Mouse (Mus musculus): ENCODE measurements around the gene Plagl1. TPM values are rescaled to one million over a fixed set of nuclear protein-coding genes. Genes with fewer than 3 reads are reported as not detected.

Gene Plagl1
- total and polyA plus RNA-seq, 2 experiments from 2014 or later, result 66.0 to 560 TPM

GRCm38 (mm10) chr10:13118024-13118769 lies 57.9 kb downstream of the Plagl1 start:
- Histone ChIP-seq H3K27ac (ENCODE audit: low read depth) (peak overlapping the region; percentile 77), H3K27me3 (ENCODE audit: control insufficient read depth, insufficient read depth, low read length) (no peaks in the 10 kb centered on the region), H3K4me1 (ENCODE audit: control insufficient read depth, insufficient read depth) (peaks cover 18% of the 10 kb centered on the region), H3K36me3 (replicated peaks; ENCODE audit: control insufficient read depth, insufficient read depth, low read length) (peaks cover 12% of the 10 kb centered on the region), H3K9ac (replicated peaks; ENCODE audit: low read depth, low read length) (no peak overlapping the region), H3K4me3 (ENCODE audit: low read depth, low read length) (no peak overlapping the region), H3K9me3 (replicated peaks; ENCODE audit: control insufficient read depth, low read length) (no peaks in the 10 kb centered on the region), H3K4me2 (ENCODE audit: low read depth, low read length) (no peak overlapping the region)
- ATAC-seq (ENCODE audit: insufficient read depth, low read depth) (no peak), DNase-seq (ENCODE audit: low spot score) (no peak)
- WGBS, result 55% methylated on average over 7 of the region's 7 CpGs
- no peak for TF ChIP-seq CTCF (IDR thresholded peaks at IDR 0.05; ENCODE audit: low read depth)

GRCm38 (mm10) chr10:13118770-13119102 lies 58.4 kb downstream of the Plagl1 start:
- Histone ChIP-seq H3K9ac (replicated peaks; ENCODE audit: low read depth, low read length) (no peak overlapping the region), H3K27me3 (ENCODE audit: control insufficient read depth, insufficient read depth, low read length) (no peaks in the 10 kb centered on the region), H3K36me3 (replicated peaks; ENCODE audit: control insufficient read depth, insufficient read depth, low read length) (peaks cover 10% of the 10 kb centered on the region), H3K4me1 (ENCODE audit: control insufficient read depth, insufficient read depth) (peaks cover 18% of the 10 kb centered on the region), H3K4me3 (ENCODE audit: low read depth, low read length) (no peak overlapping the region), H3K27ac (ENCODE audit: low read depth) (peak overlapping the region; percentile 77; the same call in 1 of the 2 replicates), H3K4me2 (ENCODE audit: low read depth, low read length) (no peak overlapping the region), H3K9me3 (replicated peaks; ENCODE audit: control insufficient read depth, low read length) (no peaks in the 10 kb centered on the region)
- 56% methylated on average over 5 of the region's 5 CpGs for WGBS
- ATAC-seq (ENCODE audit: insufficient read depth, low read depth) (no peak), DNase-seq (ENCODE audit: low spot score) (no peak)
- TF ChIP-seq CTCF (IDR thresholded peaks at IDR 0.05; ENCODE audit: low read depth) (no peak), EP300 (IDR thresholded peaks at IDR 0.05; ENCODE audit: low read depth) (no peak)

DNA sequence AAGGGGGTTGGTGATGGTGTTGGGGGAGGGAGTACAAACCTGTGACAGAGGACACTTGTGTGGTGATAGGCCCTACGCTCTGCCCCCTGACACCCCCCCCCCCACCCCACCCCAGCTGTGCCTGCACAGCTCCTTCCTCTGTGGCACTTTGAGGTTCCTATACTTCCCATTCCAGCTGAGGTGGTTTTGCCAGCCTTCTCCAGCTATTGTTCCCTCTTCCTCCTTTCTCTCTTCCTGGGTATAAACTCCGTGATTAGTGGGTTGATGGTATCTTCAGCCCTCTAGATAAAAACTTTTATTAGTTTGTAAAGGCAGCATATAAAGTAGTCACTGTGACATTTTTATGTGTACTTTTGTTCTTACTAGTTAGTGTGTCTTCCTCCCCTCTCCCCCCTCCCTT lies 59.0 kb downstream of the Plagl1 start:
- ATAC-seq (ENCODE audit: insufficient read depth, low read depth) (no peak), DNase-seq (ENCODE audit: low spot score) (no peak)
- H3K4me2 ChIP-seq (ENCODE audit: low read depth, low read length), result no peak overlapping the region
- TF ChIP-seq EP300 (IDR thresholded peaks at IDR 0.05; ENCODE audit: low read depth) (no peak), CTCF (IDR thresholded peaks at IDR 0.05; ENCODE audit: low read depth) (no peak)
- peak overlapping the region; percentile 77; the same call in 1 of the 2 replicates for H3K27ac ChIP-seq (ENCODE audit: low read depth)
- H3K9ac ChIP-seq (replicated peaks; ENCODE audit: low read depth, low read length), result no peak overlapping the region
- H3K9me3 ChIP-seq (replicated peaks; ENCODE audit: control insufficient read depth, low read length), result no peaks in the 10 kb centered on the region
- H3K4me1 ChIP-seq (ENCODE audit: control insufficient read depth, insufficient read depth), result peaks cover 18% of the 10 kb centered on the region
- H3K27me3 ChIP-seq (ENCODE audit: control insufficient read depth, insufficient read depth, low read length), result no peaks in the 10 kb centered on the region
- H3K4me3 ChIP-seq (ENCODE audit: low read depth, low read length), result no peak overlapping the region
- 51% methylated on average over 2 of the region's 2 CpGs for WGBS
- H3K36me3 ChIP-seq (replicated peaks; ENCODE audit: control insufficient read depth, insufficient read depth, low read length), result peaks cover 10% of the 10 kb centered on the region; the same call in 1 of the 2 replicates

GRCm38 (mm10) chr10:13125811-13126210 lies 65.5 kb downstream of the Plagl1 start:
- no peak for ATAC-seq (ENCODE audit: insufficient read depth, low read depth)
- TF ChIP-seq EP300 (IDR thresholded peaks at IDR 0.05; ENCODE audit: low read depth), result no peak
- no peak for TF ChIP-seq CTCF (IDR thresholded peaks at IDR 0.05; ENCODE audit: low read depth)
- peaks cover 45% of the 10 kb centered on the region for H3K36me3 ChIP-seq (replicated peaks; ENCODE audit: control insufficient read depth, insufficient read depth, low read length)
- no peak overlapping the region for H3K4me3 ChIP-seq (ENCODE audit: low read depth, low read length)
- 58% methylated on average over 3 of the region's 3 CpGs for WGBS
- H3K4me2 ChIP-seq (ENCODE audit: low read depth, low read length), result no peak overlapping the region
- H3K9me3 ChIP-seq (replicated peaks; ENCODE audit: control insufficient read depth, low read length), result no peaks in the 10 kb centered on the region
- no peak overlapping the region for H3K27ac ChIP-seq (ENCODE audit: low read depth)
- H3K9ac ChIP-seq (replicated peaks; ENCODE audit: low read depth, low read length), result no peak overlapping the region
- no peaks in the 10 kb centered on the region for H3K27me3 ChIP-seq (ENCODE audit: control insufficient read depth, insufficient read depth, low read length)
- no peak for DNase-seq (ENCODE audit: low spot score)
- H3K4me1 ChIP-seq (ENCODE audit: control insufficient read depth, insufficient read depth), result no peaks in the 10 kb centered on the region

GRCm38 (mm10) chr10:13127335-13127734 lies 67.0 kb downstream of the Plagl1 start:
- 71% methylated on average over 13 of the region's 13 CpGs for WGBS
- no peak for DNase-seq (ENCODE audit: low spot score)
- TF ChIP-seq EP300 (IDR thresholded peaks at IDR 0.05; ENCODE audit: low read depth) (no peak), CTCF (IDR thresholded peaks at IDR 0.05; ENCODE audit: low read depth) (peak; percentile 34; the same call in 1 of the 2 replicates)

DNA sequence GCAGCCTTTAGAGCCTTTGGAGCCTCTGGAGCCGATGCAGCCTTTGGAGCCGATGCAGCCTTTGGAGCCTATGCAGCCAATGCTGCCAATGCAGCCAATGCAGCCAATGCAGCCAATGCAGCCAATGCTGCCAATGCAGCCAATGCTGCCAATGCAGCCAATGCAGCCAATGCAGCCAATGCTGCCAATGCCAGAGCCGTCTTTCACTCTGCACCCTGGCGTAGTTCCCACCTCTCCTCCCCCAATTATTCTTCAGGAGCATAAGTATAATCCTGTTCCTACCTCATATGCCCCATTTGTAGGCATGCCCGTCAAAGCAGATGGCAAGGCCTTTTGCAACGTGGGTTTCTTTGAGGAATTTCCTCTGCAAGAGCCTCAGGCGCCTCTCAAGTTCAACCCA lies 67.6 kb downstream of the Plagl1 start:
- TF ChIP-seq EP300 (IDR thresholded peaks at IDR 0.05; ENCODE audit: low read depth), result no peak
- no peak for TF ChIP-seq CTCF (IDR thresholded peaks at IDR 0.05; ENCODE audit: low read depth)
- DNase-seq (ENCODE audit: low spot score) (no peak), ATAC-seq (ENCODE audit: insufficient read depth, low read depth) (no peak)
- Histone ChIP-seq H3K4me1 (ENCODE audit: control insufficient read depth, insufficient read depth) (no peaks in the 10 kb centered on the region), H3K4me3 (ENCODE audit: low read depth, low read length) (no peak overlapping the region), H3K27ac (ENCODE audit: low read depth) (no peak overlapping the region), H3K9ac (replicated peaks; ENCODE audit: low read depth, low read length) (no peak overlapping the region), H3K36me3 (replicated peaks; ENCODE audit: control insufficient read depth, insufficient read depth, low read length) (peaks cover 45% of the 10 kb centered on the region), H3K27me3 (ENCODE audit: control insufficient read depth, insufficient read depth, low read length) (no peaks in the 10 kb centered on the region), H3K4me2 (ENCODE audit: low read depth, low read length) (no peak overlapping the region), H3K9me3 (replicated peaks; ENCODE audit: control insufficient read depth, low read length) (no peaks in the 10 kb centered on the region)
- 88% methylated on average over 7 of the region's 7 CpGs for WGBS

More at GRCm38 (mm10) chr10:13127335-13127734, 67.0 kb downstream of the Plagl1 start:
- no peak for ATAC-seq (ENCODE audit: insufficient read depth, low read depth)
- H3K4me2 ChIP-seq (ENCODE audit: low read depth, low read length), result no peak overlapping the region
- H3K9ac ChIP-seq (replicated peaks; ENCODE audit: low read depth, low read length), result no peak overlapping the region
- H3K4me1 ChIP-seq (ENCODE audit: control insufficient read depth, insufficient read depth), result no peaks in the 10 kb centered on the region
- no peak overlapping the region for H3K4me3 ChIP-seq (ENCODE audit: low read depth, low read length)
- H3K9me3 ChIP-seq (replicated peaks; ENCODE audit: control insufficient read depth, low read length), result no peaks in the 10 kb centered on the region
- H3K27ac ChIP-seq (ENCODE audit: low read depth), result no peak overlapping the region
- H3K36me3 ChIP-seq (replicated peaks; ENCODE audit: control insufficient read depth, insufficient read depth, low read length), result peaks cover 45% of the 10 kb centered on the region
- H3K27me3 ChIP-seq (ENCODE audit: control insufficient read depth, insufficient read depth, low read length), result no peaks in the 10 kb centered on the region

All from heart, postnatal 0 days (tissue).